In genomic region chr11:51658291-51658690, GRCm38 (mm10) we compare ENCODE assay signal across 14 mouse cellular contexts. TPM values are rescaled to one million over a fixed set of nuclear protein-coding genes. Genes with fewer than 3 reads are reported as not detected.
DNase-seq lines count a peak whose midpoint lies in the region; ATAC-seq and TF ChIP-seq lines count a peak whose summit lies in the region.
"Had no signal": no experiment of that assay in that cellular context is flagged by ENCODE, and none has a peak within 500 bp of the region (broad histone marks: within the 10 kb centered on the region; RNA-seq: fewer than 3 reads in every experiment).

No protein-coding gene starts in this region.

- H3K4me2 ChIP-seq in liver, embryonic 11.5 days: no peak overlapping the region
- peak overlapping the region; percentile 40 for H3K4me2 ChIP-seq in embryonic facial prominence, embryonic 13.5 days
- no peak overlapping the region for H3K4me2 ChIP-seq in neural tube, embryonic 15.5 days
- no peak overlapping the region for H3K4me2 ChIP-seq in forebrain, embryonic 11.5 days (ENCODE audit: low read depth, low read length, severe bottlenecking)
- H3K4me2 ChIP-seq in forebrain, embryonic 16.5 days (ENCODE audit: low read length): no peak overlapping the region
- H3K4me2 ChIP-seq: forebrain, embryonic 12.5 days; heart, embryonic 15.5 days had no signal

- no peak for TF ChIP-seq POLR2A in heart, adult 2 months (IDR thresholded peaks at IDR 0.05; ENCODE audit: insufficient read depth, low read depth, low read length)
- no peak for TF ChIP-seq POLR2A in liver, adult 2 months (IDR thresholded peaks at IDR 0.05; ENCODE audit: extremely low read depth, insufficient read depth, low read length)

- no peaks in the 10 kb centered on the region for H3K79me2 ChIP-seq in heart, adult 2 months (replicated peaks; ENCODE audit: control insufficient read depth, insufficient read depth, low read length)
- no peaks in the 10 kb centered on the region for H3K79me2 ChIP-seq in liver, adult 2 months (ENCODE audit: control insufficient read depth, insufficient read depth, low read length)

- no peaks in the 10 kb centered on the region for H3K36me3 ChIP-seq in heart, adult 2 months (ENCODE audit: control insufficient read depth, insufficient read depth, low read length)
- no peaks in the 10 kb centered on the region for H3K36me3 ChIP-seq in liver, adult 2 months (ENCODE audit: control insufficient read depth, insufficient read depth, low read length)
- no peaks in the 10 kb centered on the region for H3K36me3 ChIP-seq in liver, embryonic 11.5 days (ENCODE audit: control insufficient read depth, insufficient read depth, low read length)
- H3K36me3 ChIP-seq in embryonic facial prominence, embryonic 13.5 days: no peaks in the 10 kb centered on the region
- no peaks in the 10 kb centered on the region for H3K36me3 ChIP-seq in neural tube, embryonic 15.5 days
- H3K36me3 ChIP-seq in forebrain, embryonic 11.5 days (ENCODE audit: control insufficient read depth, insufficient read depth, low read length): no peaks in the 10 kb centered on the region
- H3K36me3 ChIP-seq in forebrain, embryonic 16.5 days (ENCODE audit: control insufficient read depth, insufficient read depth): no peaks in the 10 kb centered on the region
- H3K36me3 ChIP-seq: forebrain, embryonic 12.5 days; G1E; heart, embryonic 15.5 days had no signal

- H3K4me1 ChIP-seq in heart, adult 2 months (ENCODE audit: control insufficient read depth, insufficient read depth, low read length): peaks cover 4% of the 10 kb centered on the region
- peaks cover 39% of the 10 kb centered on the region for H3K4me1 ChIP-seq in liver, adult 2 months (ENCODE audit: control insufficient read depth, insufficient read depth, low read length)
- no peaks in the 10 kb centered on the region for H3K4me1 ChIP-seq in liver, embryonic 11.5 days (replicated peaks; ENCODE audit: control insufficient read depth, insufficient read depth, low read length)
- peaks cover 38% of the 10 kb centered on the region for H3K4me1 ChIP-seq in embryonic facial prominence, embryonic 13.5 days
- H3K4me1 ChIP-seq in neural tube, embryonic 15.5 days: peaks cover 5% of the 10 kb centered on the region; the same call in 1 of the 2 replicates
- H3K4me1 ChIP-seq in forebrain, embryonic 11.5 days (replicated peaks; ENCODE audit: control insufficient read depth, insufficient read depth, low read length): no peaks in the 10 kb centered on the region
- no peaks in the 10 kb centered on the region for H3K4me1 ChIP-seq in forebrain, embryonic 16.5 days (replicated peaks; ENCODE audit: control insufficient read depth, insufficient read depth, low read length)
- H3K4me1 ChIP-seq: forebrain, embryonic 12.5 days had no signal

- peak overlapping the region; percentile 47 for H3K27ac ChIP-seq in heart, adult 2 months
- H3K27ac ChIP-seq in liver, adult 2 months (replicated peaks; ENCODE audit: insufficient read depth, low read depth, low read length): peak overlapping the region; percentile 87
- no peak overlapping the region for H3K27ac ChIP-seq in liver, embryonic 11.5 days (ENCODE audit: low read depth, low read length)
- peak overlapping the region; percentile 56 for H3K27ac ChIP-seq in embryonic facial prominence, embryonic 13.5 days
- peak overlapping the region; percentile 56 for H3K27ac ChIP-seq in neural tube, embryonic 15.5 days (replicated peaks)
- no peak overlapping the region for H3K27ac ChIP-seq in forebrain, embryonic 11.5 days (ENCODE audit: low read depth, low read length)
- no peak overlapping the region for H3K27ac ChIP-seq in forebrain, embryonic 16.5 days (ENCODE audit: low read length)
- H3K27ac ChIP-seq: forebrain, embryonic 12.5 days; heart, embryonic 15.5 days had no signal

- no peak for DNase-seq in heart, adult 2 months
- no peak for DNase-seq in heart, postnatal 4 days
- peak; percentile 65 for DNase-seq in liver, adult 2 months (ENCODE audit: extremely low read depth, low read depth, low spot score)
- no peak for DNase-seq in liver, embryonic 11.5 days (ENCODE audit: low spot score)
- DNase-seq in forebrain, embryonic 11.5 days (ENCODE audit: low spot score): no peak
- DNase-seq: cerebellum, adult 8-10 months; embryo, embryonic 11 days; gastrocnemius, postnatal 36 days had no signal

- TF ChIP-seq EP300 in heart, adult 2 months (IDR thresholded peaks at IDR 0.05; ENCODE audit: insufficient read depth, low read depth, low read length): no peak

- TF ChIP-seq CTCF in heart, adult 2 months (IDR thresholded peaks at IDR 0.05): no peak
- no peak for TF ChIP-seq CTCF in liver, adult 2 months (IDR thresholded peaks at IDR 0.05; ENCODE audit: low read depth, low read length)

- intact Hi-C loops in heart, adult 2 months (cut with DNase I): no loop called here

- H3K4me3 ChIP-seq in heart, adult 2 months: no peak overlapping the region
- H3K4me3 ChIP-seq in liver, adult 2 months (ENCODE audit: insufficient read depth, low read depth, low read length): no peak overlapping the region
- H3K4me3 ChIP-seq in liver, embryonic 11.5 days (ENCODE audit: low read depth, low read length): no peak overlapping the region
- no peak overlapping the region for H3K4me3 ChIP-seq in embryonic facial prominence, embryonic 13.5 days
- no peak overlapping the region for H3K4me3 ChIP-seq in neural tube, embryonic 15.5 days (replicated peaks)
- H3K4me3 ChIP-seq in forebrain, embryonic 11.5 days (ENCODE audit: low read depth, low read length): no peak overlapping the region
- no peak overlapping the region for H3K4me3 ChIP-seq in forebrain, embryonic 16.5 days (replicated peaks; ENCODE audit: low read length)
- H3K4me3 ChIP-seq: forebrain, embryonic 12.5 days; heart, embryonic 15.5 days had no signal

- 38% methylated on average over 7 of the region's 7 CpGs for WGBS in heart, adult 2 months
- 18% methylated on average over 7 of the region's 7 CpGs for WGBS in liver, adult 2 months
- 59% methylated on average over 7 of the region's 7 CpGs for WGBS in liver, embryonic 11.5 days
- 33% methylated on average over 7 of the region's 7 CpGs for WGBS in embryonic facial prominence, embryonic 13.5 days
- 58% methylated on average over 7 of the region's 7 CpGs for WGBS in neural tube, embryonic 15.5 days
- 73% methylated on average over 7 of the region's 7 CpGs for WGBS in forebrain, embryonic 11.5 days
- WGBS in forebrain, embryonic 16.5 days: 75% methylated on average over 7 of the region's 7 CpGs

- no peaks in the 10 kb centered on the region for H3K9me3 ChIP-seq in liver, embryonic 11.5 days (ENCODE audit: control insufficient read depth, low read length)
- H3K9me3 ChIP-seq in embryonic facial prominence, embryonic 13.5 days: no peaks in the 10 kb centered on the region
- H3K9me3 ChIP-seq in neural tube, embryonic 15.5 days (replicated peaks): no peaks in the 10 kb centered on the region
- H3K9me3 ChIP-seq in forebrain, embryonic 11.5 days (ENCODE audit: control insufficient read depth, low read length): no peaks in the 10 kb centered on the region
- H3K9me3 ChIP-seq in forebrain, embryonic 16.5 days (ENCODE audit: control insufficient read depth, low read length): no peaks in the 10 kb centered on the region
- H3K9me3 ChIP-seq: forebrain, embryonic 12.5 days; G1E; heart, embryonic 15.5 days had no signal

- no peaks in the 10 kb centered on the region for H3K27me3 ChIP-seq in heart, adult 2 months (ENCODE audit: control insufficient read depth, insufficient read depth, low read length)
- H3K27me3 ChIP-seq in liver, adult 2 months (ENCODE audit: control insufficient read depth, insufficient read depth, low read length): no peaks in the 10 kb centered on the region
- no peaks in the 10 kb centered on the region for H3K27me3 ChIP-seq in liver, embryonic 11.5 days (replicated peaks; ENCODE audit: control insufficient read depth, insufficient read depth, low read length)
- no peaks in the 10 kb centered on the region for H3K27me3 ChIP-seq in embryonic facial prominence, embryonic 13.5 days
- no peaks in the 10 kb centered on the region for H3K27me3 ChIP-seq in neural tube, embryonic 15.5 days (replicated peaks)
- no peaks in the 10 kb centered on the region for H3K27me3 ChIP-seq in forebrain, embryonic 11.5 days (ENCODE audit: control insufficient read depth, insufficient read depth, low read length)
- H3K27me3 ChIP-seq in forebrain, embryonic 16.5 days (replicated peaks; ENCODE audit: control insufficient read depth, insufficient read depth, low read length): no peaks in the 10 kb centered on the region
- H3K27me3 ChIP-seq: forebrain, embryonic 12.5 days; heart, embryonic 15.5 days had no signal

- no peak overlapping the region for H3K9ac ChIP-seq in heart, adult 2 months (ENCODE audit: low read depth, low read length)
- H3K9ac ChIP-seq in liver, adult 2 months (ENCODE audit: low read depth, low read length): peak overlapping the region; percentile 12; the same call in 1 of the 2 replicates
- no peak overlapping the region for H3K9ac ChIP-seq in liver, embryonic 11.5 days (ENCODE audit: low read depth, low read length)
- peak overlapping the region; percentile 36; the same call in 1 of the 2 replicates for H3K9ac ChIP-seq in embryonic facial prominence, embryonic 13.5 days
- no peak overlapping the region for H3K9ac ChIP-seq in neural tube, embryonic 15.5 days (replicated peaks)
- H3K9ac ChIP-seq in forebrain, embryonic 11.5 days (ENCODE audit: low read length): no peak overlapping the region
- H3K9ac ChIP-seq in forebrain, embryonic 16.5 days (replicated peaks; ENCODE audit: low read depth, low read length): no peak overlapping the region
- H3K9ac ChIP-seq: forebrain, embryonic 12.5 days; heart, embryonic 15.5 days had no signal

- ATAC-seq in liver, embryonic 11.5 days (replicated peaks; ENCODE audit: low FRiP score): no peak
- ATAC-seq in embryonic facial prominence, embryonic 13.5 days (ENCODE audit: insufficient number of reproducible peaks, insufficient read depth, low FRiP score, low TSS enrichment, low read depth): no peak
- ATAC-seq in neural tube, embryonic 15.5 days (ENCODE audit: low FRiP score): no peak
- no peak for ATAC-seq in forebrain, embryonic 11.5 days (replicated peaks; ENCODE audit: low FRiP score)
- no peak for ATAC-seq in forebrain, embryonic 16.5 days

RNA-seq across cellular contexts. Expression of gene D930048N14Rik, which starts 7.5 kb away (rescaled TPM):
- total RNA-seq in heart, adult 2 months (2021): under 1 TPM; 0.60 to 0.68 TPM
- polyA plus RNA-seq in heart, adult 2 months (2012; rRNA removed): 3.7 and 5.0 TPM in 2 replicates
- total RNA-seq in heart, postnatal 4 days (2021): 1 to 10 TPM; 1.3 to 2.0 TPM
- total RNA-seq in liver, adult 2 months (2014; rRNA removed): 1.3 and 1.7 TPM in 2 replicates
- polyA plus RNA-seq in liver, adult 2 months (2012; rRNA removed): 10.3 and 10.9 TPM in 2 replicates
- 1.3 and 1.5 TPM in 2 replicates for polyA plus RNA-seq in liver, embryonic 11.5 days (2014; fragmentation: Nextera tagmentation; extraction: Ambion mirVana)
- polyA plus RNA-seq in embryonic facial prominence, embryonic 13.5 days (2015; fragmentation: Nextera tagmentation; extraction: Ambion mirVana): 2.6 and 3.4 TPM in 2 replicates
- polyA plus RNA-seq in neural tube, embryonic 15.5 days (2015; fragmentation: Nextera tagmentation; extraction: Ambion mirVana): 2.0 and 2.3 TPM in 2 replicates
- 0.97 and 1.1 TPM in 2 replicates for polyA plus RNA-seq in forebrain, embryonic 11.5 days (2014; fragmentation: Nextera tagmentation; extraction: Ambion mirVana)
- polyA plus RNA-seq in forebrain, embryonic 16.5 days (2015; fragmentation: Nextera tagmentation; extraction: Ambion mirVana): 0.58 and 0.70 TPM in 2 replicates
- polyA plus RNA-seq: G1E had no signal

RNA-seq across cellular contexts. Expression of gene N4bp3, which starts 7.6 kb away (rescaled TPM):
- total RNA-seq in heart, adult 2 months (2021): 10 to 100 TPM; 10.2 to 10.7 TPM
- polyA plus RNA-seq in heart, adult 2 months (2012; rRNA removed): 8.2 and 8.6 TPM in 2 replicates
- 10 to 100 TPM; 41.3 to 44.4 TPM for total RNA-seq in heart, postnatal 4 days (2021)
- total RNA-seq in liver, adult 2 months (2014; rRNA removed): 1.6 and 2.4 TPM in 2 replicates
- polyA plus RNA-seq in liver, adult 2 months (2012; rRNA removed): 5.7 and 6.4 TPM in 2 replicates
- 7.2 and 7.9 TPM in 2 replicates for polyA plus RNA-seq in liver, embryonic 11.5 days (2014; fragmentation: Nextera tagmentation; extraction: Ambion mirVana)
- polyA plus RNA-seq in embryonic facial prominence, embryonic 13.5 days (2015; fragmentation: Nextera tagmentation; extraction: Ambion mirVana): 19.0 and 21.2 TPM in 2 replicates
- 30.0 and 31.9 TPM in 2 replicates for polyA plus RNA-seq in neural tube, embryonic 15.5 days (2015; fragmentation: Nextera tagmentation; extraction: Ambion mirVana)
- polyA plus RNA-seq in forebrain, embryonic 11.5 days (2014; fragmentation: Nextera tagmentation; extraction: Ambion mirVana): 11.3 and 11.7 TPM in 2 replicates
- 10.2 and 12.9 TPM in 2 replicates for polyA plus RNA-seq in forebrain, embryonic 16.5 days (2015; fragmentation: Nextera tagmentation; extraction: Ambion mirVana)

RNA-seq across cellular contexts. Expression of gene Rmnd5b, which starts 22.6 kb away (rescaled TPM):
- total RNA-seq in heart, adult 2 months (2021): 10 to 100 TPM; 14.0 to 15.0 TPM
- 24.8 and 32.8 TPM in 2 replicates for polyA plus RNA-seq in heart, adult 2 months (2012; rRNA removed)
- total RNA-seq in heart, postnatal 4 days (2021): 10 to 100 TPM; 24.3 to 27.4 TPM
- total RNA-seq in liver, adult 2 months (2014; rRNA removed): 8.9 and 10.3 TPM in 2 replicates
- polyA plus RNA-seq in liver, adult 2 months (2012; rRNA removed): 44.9 and 46.6 TPM in 2 replicates
- 47.8 and 52.2 TPM in 2 replicates for polyA plus RNA-seq in liver, embryonic 11.5 days (2014; fragmentation: Nextera tagmentation; extraction: Ambion mirVana)
- polyA plus RNA-seq in embryonic facial prominence, embryonic 13.5 days (2015; fragmentation: Nextera tagmentation; extraction: Ambion mirVana): 49.3 and 49.9 TPM in 2 replicates
- 79.1 and 79.8 TPM in 2 replicates for polyA plus RNA-seq in neural tube, embryonic 15.5 days (2015; fragmentation: Nextera tagmentation; extraction: Ambion mirVana)
- polyA plus RNA-seq in forebrain, embryonic 11.5 days (2014; fragmentation: Nextera tagmentation; extraction: Ambion mirVana): 40.4 and 47.8 TPM in 2 replicates
- 80.9 and 85.6 TPM in 2 replicates for polyA plus RNA-seq in forebrain, embryonic 16.5 days (2015; fragmentation: Nextera tagmentation; extraction: Ambion mirVana)

RNA-seq across cellular contexts. Expression of gene 0610009B22Rik, which starts 30.4 kb away (rescaled TPM):
- 10 to 100 TPM; 41.7 to 42.3 TPM for total RNA-seq in heart, adult 2 months (2021)
- 25.1 and 40.7 TPM in 2 replicates for polyA plus RNA-seq in heart, adult 2 months (2012; rRNA removed)
- total RNA-seq in heart, postnatal 4 days (2021): 10 to 100 TPM; 23.0 to 23.6 TPM
- 30.5 and 32.2 TPM in 2 replicates for total RNA-seq in liver, adult 2 months (2014; rRNA removed)
- 17.7 and 21.6 TPM in 2 replicates for polyA plus RNA-seq in liver, adult 2 months (2012; rRNA removed)
- 60.4 and 66.0 TPM in 2 replicates for polyA plus RNA-seq in liver, embryonic 11.5 days (2014; fragmentation: Nextera tagmentation; extraction: Ambion mirVana)
- polyA plus RNA-seq in embryonic facial prominence, embryonic 13.5 days (2015; fragmentation: Nextera tagmentation; extraction: Ambion mirVana): 87.7 and 102 TPM in 2 replicates
- 105 and 111 TPM in 2 replicates for polyA plus RNA-seq in neural tube, embryonic 15.5 days (2015; fragmentation: Nextera tagmentation; extraction: Ambion mirVana)
- 75.6 and 94.9 TPM in 2 replicates for polyA plus RNA-seq in forebrain, embryonic 11.5 days (2014; fragmentation: Nextera tagmentation; extraction: Ambion mirVana)
- 82.5 and 107 TPM in 2 replicates for polyA plus RNA-seq in forebrain, embryonic 16.5 days (2015; fragmentation: Nextera tagmentation; extraction: Ambion mirVana)

RNA-seq across cellular contexts. Expression of gene Nhp2, which starts 38.8 kb away (rescaled TPM):
- total RNA-seq in heart, adult 2 months (2021): 10 to 100 TPM; 18.4 to 24.8 TPM
- 18.5 and 19.0 TPM in 2 replicates for polyA plus RNA-seq in heart, adult 2 months (2012; rRNA removed)
- total RNA-seq in heart, postnatal 4 days (2021): 10 to 100 TPM; 41.4 to 42.4 TPM
- 26.4 and 29.4 TPM in 2 replicates for total RNA-seq in liver, adult 2 months (2014; rRNA removed)
- 31.4 and 33.8 TPM in 2 replicates for polyA plus RNA-seq in liver, adult 2 months (2012; rRNA removed)
- polyA plus RNA-seq in liver, embryonic 11.5 days (2014; fragmentation: Nextera tagmentation; extraction: Ambion mirVana): 347 and 349 TPM in 2 replicates
- polyA plus RNA-seq in embryonic facial prominence, embryonic 13.5 days (2015; fragmentation: Nextera tagmentation; extraction: Ambion mirVana): 135 and 151 TPM in 2 replicates
- 96.3 and 117 TPM in 2 replicates for polyA plus RNA-seq in neural tube, embryonic 15.5 days (2015; fragmentation: Nextera tagmentation; extraction: Ambion mirVana)
- 154 and 165 TPM in 2 replicates for polyA plus RNA-seq in forebrain, embryonic 11.5 days (2014; fragmentation: Nextera tagmentation; extraction: Ambion mirVana)
- 94.1 and 97.9 TPM in 2 replicates for polyA plus RNA-seq in forebrain, embryonic 16.5 days (2015; fragmentation: Nextera tagmentation; extraction: Ambion mirVana)

Comparison
In these comparisons a context has a peak if more than half of its experiments do, and no peak if none do; other contexts are left out.
1. H3K27ac ChIP-seq: peak in heart, adult 2 months (single experiment), liver, adult 2 months (single experiment), embryonic facial prominence, embryonic 13.5 days (single experiment) and neural tube, embryonic 15.5 days (single experiment); none in liver, embryonic 11.5 days (single experiment), forebrain, embryonic 11.5 days (single experiment) and forebrain, embryonic 16.5 days (single experiment).
2. H3K9ac ChIP-seq: peak in liver, adult 2 months (single experiment) and embryonic facial prominence, embryonic 13.5 days (single experiment); none in heart, adult 2 months (single experiment), liver, embryonic 11.5 days (single experiment), neural tube, embryonic 15.5 days (single experiment), forebrain, embryonic 11.5 days (single experiment) and forebrain, embryonic 16.5 days (single experiment).